Mouse (Mus musculus): ENCODE data around the gene Slc1a7. TPM values are rescaled to one million over a fixed set of nuclear protein-coding genes. Genes with fewer than 3 reads are reported as not detected.

The Slc1a7 gene
- polyA plus RNA-seq, 1 experiment from 2014 or later, result not detected

DNA sequence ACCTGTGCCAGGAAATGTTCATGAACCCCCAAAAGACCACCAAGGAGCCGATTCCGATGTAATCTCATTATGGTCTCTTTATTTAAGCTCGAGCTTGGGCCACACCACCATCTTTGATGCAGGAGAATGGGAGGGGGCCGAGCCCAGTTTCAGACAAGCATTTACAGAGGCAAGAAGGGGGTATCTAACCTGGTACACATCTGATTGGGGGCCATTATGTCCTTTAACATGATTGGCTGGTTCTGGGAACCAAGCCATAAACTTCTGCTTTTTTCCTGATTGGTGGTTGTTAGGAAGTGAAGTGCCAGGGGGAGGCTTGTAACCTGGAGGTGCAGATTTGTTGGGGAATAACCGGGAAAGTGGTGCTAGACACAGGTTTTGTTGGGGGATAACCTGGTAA, 12.4 kb upstream of the Slc1a7 start:
- ATAC-seq (ENCODE audit: low FRiP score) (no peak), DNase-seq (ENCODE audit: low spot score) (no peak)
- H3K4me3 ChIP-seq (ENCODE audit: low read depth, low read length), result no peak overlapping the region
- no peaks in the 10 kb centered on the region for H3K9me3 ChIP-seq (ENCODE audit: control insufficient read depth, low read length)
- H3K36me3 ChIP-seq (ENCODE audit: control insufficient read depth, insufficient read depth, low read length), result no peaks in the 10 kb centered on the region
- H3K4me2 ChIP-seq (replicated peaks; ENCODE audit: low read depth, low read length), result no peak overlapping the region
- 83% methylated on average over 5 of the region's 5 CpGs for WGBS
- H3K27ac ChIP-seq (ENCODE audit: low read depth, low read length), result no peak overlapping the region
- no peak overlapping the region for H3K9ac ChIP-seq (ENCODE audit: low read depth, low read length)
- no peaks in the 10 kb centered on the region for H3K27me3 ChIP-seq (ENCODE audit: control insufficient read depth, insufficient read depth, low read length)
- H3K4me1 ChIP-seq (replicated peaks; ENCODE audit: control insufficient read depth, insufficient read depth, low read length), result no peaks in the 10 kb centered on the region

DNA sequence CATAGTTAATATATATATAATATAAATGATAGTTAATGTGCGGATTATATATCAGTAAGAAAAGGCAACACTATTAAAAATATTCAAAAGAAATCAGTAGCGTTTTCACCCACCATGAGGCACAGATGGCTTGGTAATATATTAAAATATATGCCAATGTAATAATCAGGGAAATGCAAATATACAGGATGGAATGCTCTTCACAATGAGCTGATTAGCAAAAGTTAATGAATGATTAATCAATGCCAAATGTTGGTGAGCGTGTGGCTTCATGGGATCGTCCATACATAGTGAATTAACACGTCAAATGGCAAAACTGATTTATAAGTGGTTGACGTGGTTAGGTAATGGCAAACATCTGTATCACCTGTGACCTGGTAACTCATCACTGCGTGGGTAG, 9.6 kb upstream of the Slc1a7 start:
- no peak for DNase-seq (ENCODE audit: low spot score)
- Histone ChIP-seq H3K27ac (ENCODE audit: low read depth, low read length) (no peak overlapping the region), H3K4me2 (replicated peaks; ENCODE audit: low read depth, low read length) (no peak overlapping the region), H3K4me3 (ENCODE audit: low read depth, low read length) (no peak overlapping the region), H3K27me3 (ENCODE audit: control insufficient read depth, insufficient read depth, low read length) (no peaks in the 10 kb centered on the region), H3K9me3 (ENCODE audit: control insufficient read depth, low read length) (no peaks in the 10 kb centered on the region), H3K36me3 (ENCODE audit: control insufficient read depth, insufficient read depth, low read length) (no peaks in the 10 kb centered on the region), H3K9ac (ENCODE audit: low read depth, low read length) (no peak overlapping the region), H3K4me1 (replicated peaks; ENCODE audit: control insufficient read depth, insufficient read depth, low read length) (no peaks in the 10 kb centered on the region)
- ATAC-seq (ENCODE audit: low FRiP score), result no peak
- 71% methylated on average over 7 of the region's 7 CpGs for WGBS

DNA sequence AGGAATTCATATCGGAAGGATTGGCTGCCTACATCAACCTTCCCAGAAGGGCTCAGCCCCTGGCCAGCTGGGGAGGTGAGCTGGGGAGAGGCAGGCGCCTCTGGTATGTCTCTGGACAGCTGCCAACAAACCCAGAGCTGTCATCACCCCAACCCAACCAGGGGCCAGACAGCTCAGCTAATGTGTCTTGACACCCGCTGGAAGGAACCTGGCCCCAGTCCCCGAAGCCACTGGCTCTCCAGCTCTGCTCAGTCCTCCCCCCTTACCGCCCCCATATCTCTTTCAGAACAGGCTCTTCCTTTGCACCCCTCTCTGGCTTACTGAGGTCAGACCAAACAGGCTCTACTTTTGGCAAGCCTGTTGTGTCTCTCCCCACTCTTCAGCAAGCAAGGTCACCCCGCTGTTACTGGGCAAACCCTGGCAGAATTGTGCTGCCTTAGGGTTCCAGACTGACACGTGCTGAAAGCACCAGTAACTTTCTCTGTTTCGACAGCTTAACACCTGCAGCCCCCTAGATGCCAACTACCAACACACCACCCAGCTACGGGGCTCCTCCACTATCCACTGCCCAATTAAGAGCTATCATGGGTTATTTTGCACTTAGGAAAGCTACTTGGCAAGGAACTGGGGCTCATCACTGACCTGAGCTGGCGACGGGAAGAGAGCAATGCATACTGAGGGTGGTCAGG, 5.9 kb upstream of the Slc1a7 start:
- no peak overlapping the region for H3K4me3 ChIP-seq (ENCODE audit: low read depth, low read length)
- H3K9me3 ChIP-seq (ENCODE audit: control insufficient read depth, low read length), result no peaks in the 10 kb centered on the region
- H3K9ac ChIP-seq (ENCODE audit: low read depth, low read length), result no peak overlapping the region
- no peak for DNase-seq (ENCODE audit: low spot score)
- H3K36me3 ChIP-seq (ENCODE audit: control insufficient read depth, insufficient read depth, low read length), result no peaks in the 10 kb centered on the region
- no peak for ATAC-seq (ENCODE audit: low FRiP score)
- 75% methylated on average over 11 of the region's 11 CpGs for WGBS
- no peak overlapping the region for H3K27ac ChIP-seq (ENCODE audit: low read depth, low read length)
- no peak overlapping the region for H3K4me2 ChIP-seq (replicated peaks; ENCODE audit: low read depth, low read length)
- no peaks in the 10 kb centered on the region for H3K27me3 ChIP-seq (ENCODE audit: control insufficient read depth, insufficient read depth, low read length)
- H3K4me1 ChIP-seq (replicated peaks; ENCODE audit: control insufficient read depth, insufficient read depth, low read length), result no peaks in the 10 kb centered on the region

DNA sequence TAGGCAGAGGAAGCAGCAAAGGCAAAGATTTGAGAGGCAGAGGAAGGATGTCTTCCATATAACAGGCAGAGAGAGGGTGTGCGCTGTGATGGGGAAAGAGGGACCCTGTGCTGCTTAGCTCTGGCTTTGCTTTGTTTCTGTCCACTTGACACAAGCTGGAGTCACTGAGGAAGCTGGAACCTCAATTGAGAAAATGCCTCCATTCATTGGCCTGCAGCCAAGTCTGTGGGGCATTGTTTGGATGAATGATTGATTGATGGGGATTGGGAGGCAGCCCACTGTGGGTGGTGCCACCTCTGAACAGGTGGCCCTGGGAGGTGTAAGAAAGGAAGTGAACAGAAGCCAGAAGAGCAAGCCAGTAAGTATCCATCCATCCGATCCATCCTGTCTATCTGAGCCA, 5.3 kb upstream of the Slc1a7 start:
- DNase-seq (ENCODE audit: low spot score), result no peak
- Histone ChIP-seq H3K9ac (ENCODE audit: low read depth, low read length) (no peak overlapping the region), H3K27ac (ENCODE audit: low read depth, low read length) (no peak overlapping the region), H3K27me3 (ENCODE audit: control insufficient read depth, insufficient read depth, low read length) (no peaks in the 10 kb centered on the region), H3K36me3 (ENCODE audit: control insufficient read depth, insufficient read depth, low read length) (no peaks in the 10 kb centered on the region), H3K4me2 (replicated peaks; ENCODE audit: low read depth, low read length) (no peak overlapping the region), H3K4me1 (replicated peaks; ENCODE audit: control insufficient read depth, insufficient read depth, low read length) (no peaks in the 10 kb centered on the region), H3K4me3 (ENCODE audit: low read depth, low read length) (no peak overlapping the region), H3K9me3 (ENCODE audit: control insufficient read depth, low read length) (no peaks in the 10 kb centered on the region)
- ATAC-seq (ENCODE audit: low FRiP score), result no peak
- WGBS, result 89% methylated on average over 2 of the region's 2 CpGs

DNA sequence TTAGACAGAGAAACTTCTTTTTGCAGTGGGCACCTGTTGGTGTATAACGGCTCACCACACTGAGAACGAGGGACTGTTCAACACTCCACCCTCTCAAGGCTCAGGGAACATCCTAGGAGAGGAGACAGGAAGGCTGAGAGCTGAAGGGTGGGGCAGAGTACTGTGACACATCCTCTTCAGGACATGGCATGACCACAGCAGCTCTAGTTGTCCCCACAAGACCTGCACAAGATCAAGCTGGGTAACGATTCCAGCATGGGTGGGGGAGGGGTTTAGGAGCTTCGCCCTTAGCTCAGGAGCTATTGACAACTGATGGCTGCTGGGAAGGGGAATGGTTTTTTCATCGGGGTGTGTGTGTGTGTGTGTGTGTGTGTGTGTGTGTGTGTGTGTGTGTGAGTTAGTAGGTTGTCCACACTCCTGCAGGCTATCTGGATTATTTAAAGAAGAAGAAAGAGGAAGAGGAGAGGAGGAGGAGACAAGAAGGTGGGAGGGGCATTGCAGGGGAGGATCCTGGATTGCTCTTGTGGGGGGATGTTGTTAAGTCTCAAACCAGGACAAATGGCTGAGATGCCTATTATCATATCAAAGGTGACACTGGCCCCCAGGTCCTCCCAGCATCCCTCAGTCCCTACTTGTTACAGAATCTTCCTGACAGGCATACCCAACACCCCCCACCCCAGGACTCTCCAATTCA, 1.6 kb upstream of the Slc1a7 start:
- Histone ChIP-seq H3K27ac (ENCODE audit: low read depth, low read length) (no peak overlapping the region), H3K4me2 (replicated peaks; ENCODE audit: low read depth, low read length) (no peak overlapping the region), H3K9ac (ENCODE audit: low read depth, low read length) (no peak overlapping the region), H3K4me3 (ENCODE audit: low read depth, low read length) (no peak overlapping the region), H3K27me3 (ENCODE audit: control insufficient read depth, insufficient read depth, low read length) (no peaks in the 10 kb centered on the region), H3K36me3 (ENCODE audit: control insufficient read depth, insufficient read depth, low read length) (no peaks in the 10 kb centered on the region), H3K4me1 (replicated peaks; ENCODE audit: control insufficient read depth, insufficient read depth, low read length) (no peaks in the 10 kb centered on the region), H3K9me3 (ENCODE audit: control insufficient read depth, low read length) (no peaks in the 10 kb centered on the region)
- ATAC-seq (ENCODE audit: low FRiP score) (no peak), DNase-seq (ENCODE audit: low spot score) (no peak)
- WGBS, result 57% methylated on average over 5 of the region's 5 CpGs

DNA sequence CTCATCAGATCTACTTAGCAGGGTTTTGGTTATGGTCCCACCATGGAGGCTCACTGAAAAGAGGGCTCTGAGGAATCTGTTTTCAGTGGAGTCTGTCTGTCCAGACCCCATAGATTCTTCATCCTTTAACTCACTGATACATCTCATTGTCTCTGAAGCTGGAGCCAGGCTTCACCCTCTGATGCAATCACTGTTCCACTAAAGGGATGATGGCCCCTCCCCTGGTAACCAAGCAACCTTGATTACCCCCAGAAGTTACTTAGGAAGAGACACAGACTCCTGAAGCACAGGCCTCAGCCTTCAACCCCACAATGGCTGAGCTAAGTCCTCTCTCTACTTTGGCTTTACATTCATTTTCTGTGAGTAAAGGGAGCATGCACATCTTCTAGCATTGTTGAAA, 1.6 kb downstream of the Slc1a7 start:
- DNase-seq (ENCODE audit: low spot score) (no peak), ATAC-seq (ENCODE audit: low FRiP score) (no peak)
- no peaks in the 10 kb centered on the region for H3K36me3 ChIP-seq (ENCODE audit: control insufficient read depth, insufficient read depth, low read length)
- H3K9ac ChIP-seq (ENCODE audit: low read depth, low read length), result no peak overlapping the region
- no peaks in the 10 kb centered on the region for H3K4me1 ChIP-seq (replicated peaks; ENCODE audit: control insufficient read depth, insufficient read depth, low read length)
- H3K4me2 ChIP-seq (replicated peaks; ENCODE audit: low read depth, low read length), result no peak overlapping the region
- no peak overlapping the region for H3K4me3 ChIP-seq (ENCODE audit: low read depth, low read length)
- H3K9me3 ChIP-seq (ENCODE audit: control insufficient read depth, low read length), result no peaks in the 10 kb centered on the region
- no peaks in the 10 kb centered on the region for H3K27me3 ChIP-seq (ENCODE audit: control insufficient read depth, insufficient read depth, low read length)
- H3K27ac ChIP-seq (ENCODE audit: low read depth, low read length), result no peak overlapping the region

DNA sequence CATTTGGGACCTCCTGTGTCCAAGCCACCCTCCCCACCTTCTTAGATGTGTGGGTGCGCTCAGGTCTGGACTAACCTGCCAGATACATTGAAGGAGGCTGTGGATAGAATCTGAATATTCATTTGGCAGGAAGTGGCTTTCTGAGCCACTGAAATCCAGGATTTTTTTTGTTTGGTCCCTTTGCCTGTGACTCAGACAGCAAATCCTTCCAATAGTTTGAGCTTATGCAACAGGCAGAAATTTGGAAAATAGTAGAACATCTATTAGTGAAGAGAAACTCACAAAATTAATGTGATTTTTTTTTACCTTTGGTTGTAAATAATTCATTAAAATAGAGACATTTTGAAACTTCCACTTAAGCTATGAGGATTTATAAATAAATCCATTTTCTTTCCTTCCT, 3.0 kb downstream of the Slc1a7 start:
- H3K27ac ChIP-seq (ENCODE audit: low read depth, low read length), result no peak overlapping the region
- 91% methylated on average over 1 of the region's 1 CpGs for WGBS
- no peak overlapping the region for H3K4me2 ChIP-seq (replicated peaks; ENCODE audit: low read depth, low read length)
- ATAC-seq (ENCODE audit: low FRiP score), result no peak
- DNase-seq (ENCODE audit: low spot score), result no peak
- no peaks in the 10 kb centered on the region for H3K4me1 ChIP-seq (replicated peaks; ENCODE audit: control insufficient read depth, insufficient read depth, low read length)
- H3K36me3 ChIP-seq (ENCODE audit: control insufficient read depth, insufficient read depth, low read length), result no peaks in the 10 kb centered on the region
- H3K9ac ChIP-seq (ENCODE audit: low read depth, low read length), result no peak overlapping the region
- no peaks in the 10 kb centered on the region for H3K27me3 ChIP-seq (ENCODE audit: control insufficient read depth, insufficient read depth, low read length)
- H3K9me3 ChIP-seq (ENCODE audit: control insufficient read depth, low read length), result no peaks in the 10 kb centered on the region
- H3K4me3 ChIP-seq (ENCODE audit: low read depth, low read length), result no peak overlapping the region

DNA sequence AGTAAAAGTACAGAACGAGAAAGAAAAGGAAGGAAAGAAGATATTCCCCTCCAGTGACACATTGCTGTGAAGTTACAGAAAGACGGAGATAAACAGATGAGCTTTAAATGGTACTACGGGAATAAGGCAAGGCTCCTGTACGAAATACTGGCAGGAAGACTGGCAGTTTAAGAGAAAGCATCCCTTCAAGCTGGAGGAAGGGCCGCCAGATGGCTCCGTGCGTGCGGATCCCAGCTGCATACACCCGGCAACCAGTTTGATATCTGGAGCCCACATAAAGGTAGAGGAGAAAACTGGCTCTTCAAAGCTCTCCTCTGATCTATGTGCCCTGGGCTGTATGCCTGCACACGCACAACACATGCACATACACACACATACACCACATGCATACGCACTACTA, 6.4 kb downstream of the Slc1a7 start:
- no peak overlapping the region for H3K27ac ChIP-seq (ENCODE audit: low read depth, low read length)
- H3K4me3 ChIP-seq (ENCODE audit: low read depth, low read length), result no peak overlapping the region
- WGBS, result 78% methylated on average over 11 of the region's 11 CpGs
- no peak overlapping the region for H3K9ac ChIP-seq (ENCODE audit: low read depth, low read length)
- no peak overlapping the region for H3K4me2 ChIP-seq (replicated peaks; ENCODE audit: low read depth, low read length)
- H3K9me3 ChIP-seq (ENCODE audit: control insufficient read depth, low read length), result no peaks in the 10 kb centered on the region
- no peaks in the 10 kb centered on the region for H3K4me1 ChIP-seq (replicated peaks; ENCODE audit: control insufficient read depth, insufficient read depth, low read length)
- H3K27me3 ChIP-seq (ENCODE audit: control insufficient read depth, insufficient read depth, low read length), result no peaks in the 10 kb centered on the region
- ATAC-seq (ENCODE audit: low FRiP score) (no peak), DNase-seq (ENCODE audit: low spot score) (no peak)
- H3K36me3 ChIP-seq (ENCODE audit: control insufficient read depth, insufficient read depth, low read length), result no peaks in the 10 kb centered on the region

DNA sequence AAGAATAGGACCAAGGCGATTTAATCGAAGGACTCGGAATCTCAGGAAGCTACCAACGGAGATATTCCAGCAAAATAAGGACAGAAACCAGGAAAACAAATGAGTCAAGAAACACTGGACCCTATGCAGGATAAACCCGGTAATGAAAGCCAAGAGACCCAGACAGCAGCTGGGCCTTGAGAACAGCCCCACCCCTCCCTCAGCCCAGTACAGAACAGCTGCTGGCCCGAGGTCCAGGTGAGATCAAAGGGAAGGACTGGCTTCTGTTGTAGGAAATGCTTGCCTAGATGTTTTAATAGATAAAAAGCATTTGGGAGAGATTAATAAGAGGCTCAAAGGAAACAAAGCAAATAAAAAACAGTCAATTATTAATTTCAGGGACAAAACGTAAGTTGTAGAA, 6.9 kb downstream of the Slc1a7 start:
- no peaks in the 10 kb centered on the region for H3K9me3 ChIP-seq (ENCODE audit: control insufficient read depth, low read length)
- no peak overlapping the region for H3K4me3 ChIP-seq (ENCODE audit: low read depth, low read length)
- H3K36me3 ChIP-seq (ENCODE audit: control insufficient read depth, insufficient read depth, low read length), result no peaks in the 10 kb centered on the region
- no peaks in the 10 kb centered on the region for H3K27me3 ChIP-seq (ENCODE audit: control insufficient read depth, insufficient read depth, low read length)
- WGBS, result 81% methylated on average over 7 of the region's 7 CpGs
- no peaks in the 10 kb centered on the region for H3K4me1 ChIP-seq (replicated peaks; ENCODE audit: control insufficient read depth, insufficient read depth, low read length)
- H3K4me2 ChIP-seq (replicated peaks; ENCODE audit: low read depth, low read length), result no peak overlapping the region
- no peak overlapping the region for H3K9ac ChIP-seq (ENCODE audit: low read depth, low read length)
- no peak for DNase-seq (ENCODE audit: low spot score)
- no peak overlapping the region for H3K27ac ChIP-seq (ENCODE audit: low read depth, low read length)
- ATAC-seq (ENCODE audit: low FRiP score), result no peak

Data from hindbrain, embryonic 11.5 days (tissue).